Mouse (Mus musculus) common myeloid progenitor, adult 5-6 weeks (primary cell): ENCODE measurements at regions not wholly inside any gene's neighbourhood (a gene's known extent, or its start where the extent isn't known, plus 50 kb on each side); places are given as distances from the start of the nearest gene placed in this dataset.
"Not testable (repeated sequence)": the region's sequence is repeated elsewhere in the genome, so short reads cannot be mapped to it uniquely, and the experiment has no call there.

Experiments
- ATAC-seq: replicated peaks from 2 replicates; pipeline ENCODE4 v1.8.0; 2016; ENCODE audit warnings: low read depth, mild to moderate bottlenecking, moderate TSS enrichment, inconsistent platforms; ENCODE audit not compliant: poor library complexity, severe bottlenecking

- ATAC-seq, result no peak
These were observed 227.6 kb upstream of the 1700012A03Rik start for GRCm38 (mm10) chr6:31822186-31823085.

GRCm38 (mm10) chr6:31821621-31822020 lies 228.4 kb upstream of the 1700012A03Rik start:
- ATAC-seq, result no peak

DNA sequence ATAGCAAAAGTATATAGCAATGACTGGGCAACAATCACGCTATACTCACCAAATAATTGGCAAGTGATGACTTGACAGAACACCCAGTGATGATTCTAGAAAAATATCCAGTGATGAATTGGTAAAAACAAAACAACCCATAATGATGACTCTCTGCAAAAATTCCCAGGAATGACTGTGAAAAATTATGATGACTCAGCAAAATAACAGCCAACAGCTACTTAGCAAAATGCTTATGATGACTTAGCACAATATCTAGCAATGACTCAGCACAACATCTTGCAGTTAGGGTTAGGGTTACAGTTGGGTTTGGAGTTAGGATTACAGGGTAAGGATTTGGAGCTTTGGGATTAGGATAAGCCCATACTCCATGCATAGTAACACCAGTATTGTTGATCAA lies 232.4 kb upstream of the 1700012A03Rik start:
- ATAC-seq, result no peak

DNA sequence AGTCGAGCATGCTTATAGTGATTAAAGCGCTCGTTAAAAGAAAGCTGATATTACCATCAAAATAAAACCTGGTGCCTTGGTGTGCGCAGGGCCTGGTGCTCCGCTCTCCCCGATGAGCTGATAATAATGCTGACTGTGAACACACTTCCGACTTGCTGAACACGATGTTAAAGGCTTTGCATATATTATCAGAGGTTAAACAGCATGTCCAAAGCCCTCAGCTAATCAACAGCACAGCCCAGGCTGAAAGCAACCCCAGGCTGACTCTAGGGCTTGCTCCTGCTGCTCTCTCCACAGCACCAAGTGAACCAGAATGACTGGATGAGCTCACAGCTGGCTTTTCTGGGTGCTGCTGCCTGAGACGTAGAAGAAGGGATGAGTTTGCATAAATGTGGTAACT lies 238.2 kb upstream of the 1700012A03Rik start:
- no peak for ATAC-seq

GRCm38 (mm10) chr6:31810602-31811512 lies 239.2 kb upstream of the 1700012A03Rik start:
- ATAC-seq, result no peak

DNA sequence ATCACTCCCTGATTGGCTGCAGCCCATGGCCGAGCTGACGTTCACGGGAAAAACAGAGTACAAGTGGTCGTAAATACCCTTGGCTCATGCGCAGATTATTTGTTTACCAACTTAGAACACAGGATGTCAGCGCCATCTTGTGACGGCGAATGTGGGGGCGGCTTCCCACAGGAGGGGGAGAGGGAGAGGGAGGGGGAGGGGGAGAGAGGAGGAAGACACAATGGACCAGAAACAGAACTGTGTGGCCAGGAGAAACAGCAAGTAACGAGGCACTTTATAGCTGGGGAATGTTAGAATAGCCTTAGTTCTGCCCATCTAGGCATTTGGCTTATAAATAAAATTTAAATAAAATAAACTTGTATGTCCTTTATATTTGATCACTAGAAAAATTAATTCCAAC lies 240.7 kb upstream of the Podxl start:
- not testable (repeated sequence) for ATAC-seq

DNA sequence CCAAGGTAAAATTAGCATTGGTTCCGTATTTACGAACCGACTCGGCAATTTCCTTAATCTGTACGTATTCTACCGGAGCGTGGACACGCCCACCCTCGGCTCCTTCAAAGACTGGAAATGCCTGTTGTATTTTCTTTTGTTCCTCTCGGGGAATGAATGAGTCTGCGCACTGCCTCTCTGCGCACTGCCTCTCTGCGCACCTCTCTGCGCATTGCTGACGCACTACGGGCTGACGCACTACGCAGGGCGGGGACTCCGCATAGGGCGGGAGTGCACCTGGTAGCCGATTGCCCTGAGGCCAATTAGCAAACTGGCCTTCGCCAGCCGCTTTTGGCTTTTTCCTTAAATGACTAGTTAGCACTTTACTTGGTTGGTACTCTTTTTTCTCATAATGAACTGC lies 239.4 kb upstream of the Podxl start:
- ATAC-seq, result not testable (repeated sequence)

DNA sequence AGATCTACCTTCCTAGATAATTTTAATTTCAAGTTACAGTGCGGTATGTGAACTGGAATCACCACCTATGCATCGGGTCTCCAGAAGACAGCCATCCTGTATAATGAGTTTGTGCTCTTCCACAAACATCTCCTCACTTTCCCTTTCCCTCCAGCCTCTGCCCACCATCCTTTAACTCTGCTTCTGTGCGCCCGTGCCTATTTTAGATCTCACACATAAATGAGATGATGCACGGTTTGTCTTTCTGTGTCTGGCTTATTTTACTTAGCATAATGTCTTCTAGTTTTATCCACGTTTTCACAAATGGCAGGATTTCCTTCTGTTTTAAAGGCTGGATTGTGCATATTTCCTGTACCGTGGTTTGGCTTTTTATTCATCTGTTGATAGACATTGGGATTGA lies 227.8 kb upstream of the Podxl start:
- ATAC-seq, result no peak

DNA sequence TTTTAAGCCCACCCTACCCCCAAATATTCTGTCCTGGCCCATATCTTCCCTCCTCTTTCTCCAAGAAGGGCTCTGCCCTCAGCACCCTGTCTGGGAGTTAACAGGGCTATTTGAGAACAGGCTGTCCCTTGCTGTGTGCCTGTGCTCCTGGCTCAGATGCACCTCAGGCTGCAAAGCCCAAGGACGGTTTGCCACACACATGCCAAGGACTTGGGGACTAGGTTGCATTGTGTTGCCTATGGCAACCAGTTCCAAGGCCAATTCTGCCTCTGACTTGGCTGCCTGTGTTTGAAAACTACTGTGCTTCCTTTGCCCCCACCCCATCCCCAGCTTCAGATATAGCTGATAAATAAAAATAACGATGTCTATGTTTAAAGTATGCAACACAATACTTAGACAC lies 227.1 kb upstream of the Podxl start:
- no peak for ATAC-seq

GRCm38 (mm10) chr6:31776841-31777240 lies 213.1 kb upstream of the Podxl start:
- ATAC-seq, result no peak

DNA sequence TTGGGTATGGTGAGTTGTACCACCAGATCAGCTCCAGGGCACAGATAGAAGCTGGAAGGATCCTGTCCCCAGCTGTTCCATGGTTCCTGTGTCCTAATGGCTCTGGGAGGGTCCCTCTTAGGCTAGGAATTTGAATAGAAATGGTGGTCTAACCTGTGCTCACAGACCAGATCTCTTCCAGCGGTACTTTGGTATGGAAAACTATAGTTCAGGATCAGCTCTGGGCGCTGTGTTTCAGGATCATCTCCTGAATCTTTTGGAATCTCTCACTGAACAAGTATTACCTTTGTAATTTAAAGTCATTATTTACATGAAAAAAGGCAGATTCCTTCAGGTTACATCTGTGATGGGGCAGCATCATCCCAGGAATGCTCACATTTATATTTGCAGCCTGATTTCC lies 208.1 kb upstream of the Podxl start:
- no peak for ATAC-seq

DNA sequence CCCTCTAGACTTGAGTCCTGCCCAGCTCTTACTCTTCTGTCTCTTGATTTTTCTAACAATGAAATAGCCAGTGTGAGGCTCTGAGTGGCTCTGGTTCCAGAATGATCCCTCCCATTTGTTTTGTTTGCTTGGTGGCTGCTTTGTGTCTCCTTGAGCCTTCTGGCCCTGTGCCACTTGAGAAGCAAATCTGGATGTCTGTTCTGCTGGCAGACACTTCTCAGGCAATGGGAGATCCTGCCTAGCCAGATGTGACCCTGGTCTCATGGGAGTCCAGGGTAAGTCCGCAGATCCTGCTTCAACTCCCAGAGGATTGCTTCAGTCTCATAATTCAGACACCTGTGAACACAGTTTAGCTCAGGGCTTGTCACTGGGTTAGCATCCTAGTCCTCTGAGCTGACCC lies 181.8 kb upstream of the Podxl start:
- no peak for ATAC-seq

DNA sequence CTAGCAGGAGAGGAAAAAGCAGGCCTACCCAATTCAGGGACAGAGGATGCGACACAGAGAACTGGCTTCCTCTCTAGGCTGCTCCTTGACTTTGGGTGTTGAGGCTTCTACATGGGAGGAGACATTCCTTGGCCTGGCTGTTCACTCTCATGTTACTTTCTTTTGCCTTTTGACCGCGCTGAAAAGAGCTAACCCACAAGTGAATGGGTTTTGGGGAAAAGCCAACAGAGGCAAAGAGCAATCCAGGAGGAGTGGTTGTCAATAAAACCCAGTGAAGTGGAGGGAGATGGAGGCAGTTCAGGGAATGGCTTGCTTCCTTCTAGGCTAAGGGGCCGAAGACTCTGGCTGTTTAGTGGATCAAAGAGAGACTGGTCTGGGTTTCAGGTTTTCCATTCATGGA lies 167.6 kb upstream of the Podxl start:
- no peak for ATAC-seq

DNA sequence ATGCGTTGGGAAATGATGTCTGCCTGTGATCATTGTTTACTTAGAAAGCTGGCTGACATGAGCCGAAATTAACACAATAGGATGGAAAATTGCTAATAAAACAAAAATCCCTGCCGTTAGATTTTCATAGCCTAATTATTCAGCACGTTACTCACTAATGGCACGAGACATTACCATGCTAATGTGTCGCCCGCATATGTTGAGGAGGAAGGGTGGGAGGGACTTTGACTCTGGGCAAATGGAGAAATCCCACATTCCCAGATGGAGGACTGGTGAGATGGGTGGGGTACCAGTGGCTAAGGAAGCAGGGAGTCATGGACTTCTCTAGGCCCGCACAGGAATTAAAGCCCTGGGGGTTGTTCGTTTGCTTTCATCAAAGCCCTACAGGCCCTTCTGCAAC lies 155.8 kb upstream of the Podxl start:
- no peak for ATAC-seq

DNA sequence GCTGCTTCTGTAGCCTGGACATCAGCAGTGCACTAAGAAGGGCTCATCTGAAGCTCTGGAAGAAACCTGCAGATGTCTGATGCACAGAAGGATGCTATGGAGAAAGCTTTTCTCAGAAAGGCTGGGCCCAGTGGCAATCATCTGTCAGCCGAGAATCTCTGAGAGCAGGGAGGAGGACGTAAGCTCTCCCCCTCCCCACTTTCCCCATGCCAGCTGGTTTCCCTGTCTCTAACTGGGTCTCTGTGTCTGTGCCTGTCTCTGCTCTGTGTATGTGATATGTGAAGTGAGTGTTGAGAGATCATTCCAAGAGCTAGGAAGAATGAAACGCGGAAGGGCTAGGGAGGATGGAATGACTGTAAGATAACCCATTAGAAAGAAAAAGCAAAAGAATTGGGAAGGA lies 155.1 kb upstream of the Podxl start:
- no peak for ATAC-seq

- ATAC-seq, result peak; percentile 68
These were observed 153.8 kb upstream of the Podxl start for GRCm38 (mm10) chr6:31717531-31717930.

DNA sequence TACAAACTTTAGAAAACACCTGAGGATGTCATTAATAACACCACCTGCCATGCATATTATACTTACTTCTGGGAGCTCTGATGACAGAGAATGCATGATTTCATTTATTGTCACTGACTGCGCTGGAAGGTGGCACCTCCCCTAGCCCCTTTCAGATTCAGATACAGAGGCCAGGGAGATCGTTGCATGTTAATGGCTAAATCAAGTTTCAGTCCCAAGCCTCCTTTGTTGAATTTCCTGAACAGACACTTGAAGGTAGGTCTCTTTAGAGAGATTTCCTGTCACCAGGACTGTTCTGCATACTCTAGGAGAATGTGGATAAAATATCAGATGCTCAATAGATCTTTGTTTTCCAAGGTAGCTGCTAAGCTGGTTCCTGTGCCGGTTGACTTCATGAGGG lies 143.5 kb upstream of the Podxl start:
- no peak for ATAC-seq

- no peak for ATAC-seq
These were observed 140.4 kb upstream of the Podxl start for GRCm38 (mm10) chr6:31704191-31704590.

GRCm38 (mm10) chr6:31702931-31703330 lies 139.2 kb upstream of the Podxl start:
- no peak for ATAC-seq

- ATAC-seq, result peak; percentile 54; the same call in 1 of the 2 replicates
These were observed 132.1 kb upstream of the Podxl start for GRCm38 (mm10) chr6:31695885-31696284.

GRCm38 (mm10) chr6:31693047-31693446 lies 129.3 kb upstream of the Podxl start:
- peak; percentile 63; the same call in 1 of the 2 replicates for ATAC-seq
